Mouse (Mus musculus) limb, embryonic 14.5 days (tissue): ENCODE results near the gene Zdbf2. TPM values are rescaled to one million over a fixed set of nuclear protein-coding genes. Genes with fewer than 3 reads are reported as not detected.

Experiments used
- ATAC-seq: fragments of 200-750 bp; cut with Nextera tagmentation; 2 replicates; pipeline ENCODE4 v1.8.0; 2017; ENCODE audit warnings: low read depth, moderate number of reproducible peaks, moderate TSS enrichment; ENCODE audit not compliant: low FRiP score
- DNase-seq: peaks from one replicate; pipeline ENCODE4 v3.0.0-alpha.2; 2015; ENCODE audit warnings: low spot score
- H3K27ac ChIP-seq: fragments of 300-500 bp; sonication (generic); replicated peaks from 2 replicates; pipeline ENCODE4 v1.5.1; 2014; ENCODE audit warnings: low read depth, mild to moderate bottlenecking, low read length, moderate library complexity, mixed read lengths
- H3K27me3 ChIP-seq: fragments of 300-500 bp; sonication (generic); 2 replicates; pipeline ENCODE4 v1.6.1; 2014; ENCODE audit warnings: low read length, mixed read lengths; ENCODE audit not compliant: control insufficient read depth, insufficient read depth
- H3K36me3 ChIP-seq: fragments of 300-500 bp; sonication (generic); 2 replicates; pipeline ENCODE4 v1.6.1; 2014; ENCODE audit warnings: mild to moderate bottlenecking, low read length, moderate library complexity, mixed read lengths; ENCODE audit not compliant: control insufficient read depth, insufficient read depth
- H3K4me1 ChIP-seq: fragments of 300-500 bp; sonication (generic); 2 replicates; pipeline ENCODE4 v1.6.1; 2014; ENCODE audit warnings: antibody characterized with exemption, low read length, mixed read lengths; ENCODE audit not compliant: control insufficient read depth, insufficient read depth
- H3K4me2 ChIP-seq: fragments of 300-500 bp; sonication (generic); replicated peaks from 2 replicates; pipeline ENCODE4 v1.6.1; 2014; ENCODE audit warnings: low read depth, mild to moderate bottlenecking, low read length, moderate library complexity; ENCODE audit not compliant: severe bottlenecking
- H3K4me3 ChIP-seq: fragments of 300-500 bp; sonication (generic); replicated peaks from 2 replicates; pipeline ENCODE4 v1.5.1; 2014; ENCODE audit warnings: low read length
- H3K9ac ChIP-seq: fragments of 300-500 bp; sonication (generic); 2 replicates; pipeline ENCODE4 v1.6.1; 2014; ENCODE audit warnings: mild to moderate bottlenecking, low read depth, low read length, moderate library complexity; ENCODE audit not compliant: severe bottlenecking
- H3K9me3 ChIP-seq: fragments of 300-500 bp; sonication (generic); 2 replicates; pipeline ENCODE4 v1.6.1; 2016; ENCODE audit warnings: low read length; ENCODE audit not compliant: control insufficient read depth
- POLR2A ChIP-seq: fragments of 200-500 bp; IDR thresholded peaks from 2 replicates; pipeline ENCODE4 v1.8.0; 2012; ENCODE audit warnings: inconsistent platforms, mild to moderate bottlenecking, moderate library complexity, borderline replicate concordance; ENCODE audit not compliant: insufficient read depth, insufficient read length; ENCODE audit errors: extremely low read depth
- WGBS: fragments of 180-500 bp; shearing (Covaris S2); extraction: QIAGEN DNeasy Blood & Tissue Kit; methylation state at CpG from one replicate; pipeline ENCODE4 v1.1.7; 2014; 5-methylcytosine and 5-hydroxymethylcytosine counted together
- polyA plus RNA-seq, 2 experiments: library from polyadenylated mRNA; depleted of rRNA in 1 of 2; stranded (reverse) in 1 of 2; unstranded in 1 of 2; fragments of >200 nt; fragmentation: Nextera tagmentation in 1 of 2; extraction: Ambion mirVana in 1 of 2; gene quantifications; 2 replicates each; pipeline versions ENCODE4 v1.2.1 to v1.2.3; 2012 to 2014

Zdbf2 gene
- polyA plus RNA-seq, 2 experiments = 7.8 to 18.0 TPM

DNA sequence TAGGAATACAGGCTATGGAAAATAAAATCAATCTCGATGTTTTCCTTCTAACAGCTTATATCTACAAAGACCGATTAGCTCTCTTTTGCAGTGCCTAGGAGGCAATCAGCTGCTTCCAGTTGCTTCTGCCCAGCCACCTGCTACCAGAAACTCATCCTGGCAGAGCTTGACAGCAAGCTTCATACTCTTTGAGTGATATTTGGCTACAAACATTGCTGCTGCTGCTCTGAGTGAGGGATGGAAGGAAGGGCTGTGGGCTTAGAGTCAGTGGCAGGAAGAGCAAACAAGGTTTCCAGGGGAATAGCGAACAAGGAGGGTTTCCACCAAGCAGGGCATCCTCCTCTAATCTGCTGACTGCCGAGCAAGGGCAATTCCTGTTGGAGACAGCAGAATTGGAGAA is 7.6 kb upstream of the Zdbf2 start:
- WGBS = 37% methylated on average over 4 of the region's 4 CpGs

GRCm38 (mm10) chr1:63266121-63266520 is 6.9 kb upstream of the Zdbf2 start:
- ATAC-seq = no peak
- DNase-seq = no peak

More for the DNA sequence above, 7.6 kb upstream of the Zdbf2 start:
- Histone ChIP-seq H3K4me2 (no peak overlapping the region), H3K4me1 (no peaks in the 10 kb centered on the region), H3K4me3 (no peak overlapping the region), H3K9ac (no peak overlapping the region), H3K36me3 (no peaks in the 10 kb centered on the region), H3K27me3 (peaks cover 68% of the 10 kb centered on the region), H3K27ac (no peak overlapping the region), H3K9me3 (no peaks in the 10 kb centered on the region)
- ATAC-seq (no peak), DNase-seq (no peak)
- TF ChIP-seq POLR2A = no peak

DNA sequence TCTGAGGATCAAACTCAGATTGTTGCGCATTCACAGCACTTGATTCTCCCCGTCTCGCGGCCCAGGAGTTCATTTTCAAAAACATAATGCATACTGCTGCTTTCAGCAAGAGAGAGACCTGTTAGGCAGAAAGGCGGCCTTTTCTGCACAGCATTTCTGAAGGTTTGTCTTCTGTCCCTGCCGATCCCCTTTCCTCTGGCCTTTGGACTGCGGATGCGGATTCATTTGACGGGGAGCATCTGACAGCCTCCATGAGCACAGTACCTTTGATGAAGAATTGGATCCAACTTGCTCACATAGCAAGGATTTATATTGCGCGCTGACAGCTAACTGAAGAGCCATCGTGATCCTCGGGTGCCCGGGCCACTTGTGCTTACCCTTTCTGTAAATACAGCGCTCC is 6.3 kb upstream of the Zdbf2 start:
- H3K9ac ChIP-seq = no peak overlapping the region
- no peaks in the 10 kb centered on the region for H3K36me3 ChIP-seq
- peaks cover 70% of the 10 kb centered on the region for H3K27me3 ChIP-seq
- no peak for TF ChIP-seq POLR2A
- no peak overlapping the region for H3K27ac ChIP-seq
- H3K4me3 ChIP-seq = no peak overlapping the region
- ATAC-seq (no peak), DNase-seq (no peak)
- WGBS = 46% methylated on average over 15 of the region's 15 CpGs
- H3K4me2 ChIP-seq = no peak overlapping the region
- H3K9me3 ChIP-seq = no peaks in the 10 kb centered on the region
- H3K4me1 ChIP-seq = no peaks in the 10 kb centered on the region

More at GRCm38 (mm10) chr1:63266121-63266520, 6.9 kb upstream of the Zdbf2 start:
- Histone ChIP-seq H3K9ac (no peak overlapping the region), H3K27me3 (peaks cover 67% of the 10 kb centered on the region), H3K4me3 (no peak overlapping the region), H3K36me3 (no peaks in the 10 kb centered on the region), H3K4me2 (no peak overlapping the region), H3K4me1 (no peaks in the 10 kb centered on the region), H3K27ac (no peak overlapping the region), H3K9me3 (no peaks in the 10 kb centered on the region)
- 50% methylated on average over 12 of the region's 12 CpGs for WGBS
- TF ChIP-seq POLR2A = no peak

DNA sequence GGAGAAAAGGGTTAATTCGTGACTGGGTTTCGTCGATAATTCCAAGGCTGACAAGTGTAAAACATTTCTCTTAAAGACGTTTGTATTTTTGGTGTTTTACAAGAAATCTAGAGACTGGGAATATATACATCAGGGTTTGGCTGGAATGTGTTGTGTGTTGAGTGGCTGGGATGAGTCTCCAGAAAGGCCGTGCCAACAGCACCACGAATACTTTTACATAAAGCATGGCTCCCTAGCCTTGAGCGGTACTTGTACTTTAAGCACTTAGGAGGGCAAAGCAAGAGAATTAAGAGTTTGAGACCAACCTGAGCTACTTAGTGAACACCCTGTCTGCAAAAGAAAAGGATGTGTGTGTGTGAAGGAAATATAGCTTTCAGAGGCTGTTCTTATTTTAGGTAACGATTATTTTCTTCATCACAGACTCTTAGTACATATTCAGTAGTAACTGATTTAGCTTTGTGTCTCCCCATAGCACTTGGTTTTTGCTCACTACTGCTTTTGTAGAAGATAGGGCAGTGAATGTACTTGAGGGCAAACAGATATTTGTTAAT is 865 bp upstream of the Zdbf2 start:
- ATAC-seq = no peak
- peaks cover 70% of the 10 kb centered on the region for H3K27me3 ChIP-seq
- 25% methylated on average over 8 of the region's 8 CpGs for WGBS

DNA sequence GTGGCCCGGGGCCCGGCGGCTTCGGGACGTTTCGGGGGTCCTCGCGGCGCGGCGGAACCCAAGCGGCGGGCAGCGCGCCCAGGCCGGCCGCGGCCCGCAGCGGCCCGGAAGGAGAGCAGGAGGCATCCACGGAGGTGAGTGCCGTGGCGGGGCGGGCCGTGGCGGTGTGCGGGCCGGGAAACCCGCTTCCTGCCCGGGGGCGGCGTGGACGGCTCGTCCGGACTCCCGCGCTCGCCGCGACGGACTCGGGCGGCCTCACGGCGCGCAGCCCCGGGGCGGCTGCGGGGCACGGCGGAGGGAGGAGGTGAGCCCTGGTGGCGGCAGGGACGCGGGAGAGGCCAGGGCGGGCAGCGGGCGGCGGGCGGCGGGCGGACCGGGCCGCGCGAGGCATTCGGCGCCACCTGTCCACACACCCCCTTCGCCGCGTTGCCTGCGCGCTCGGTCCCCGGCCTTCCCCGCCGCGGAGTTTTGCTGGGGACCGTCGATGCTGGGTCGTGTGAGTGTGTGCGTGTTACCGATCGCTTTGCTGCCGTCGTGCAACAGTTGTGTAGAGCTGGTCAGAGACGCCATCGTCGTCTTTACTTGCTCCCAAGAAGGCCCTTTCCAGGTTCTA is 380 bp downstream of the Zdbf2 start:
- Histone ChIP-seq H3K27ac (peak overlapping the region; percentile 83), H3K4me1 (0 out of 2 replicates have a peak, but pooled peaks cover 3% of the 10 kb centered on the region), H3K4me2 (peak overlapping the region; percentile 51), H3K4me3 (peak overlapping the region; percentile 58), H3K27me3 (peaks cover 71% of the 10 kb centered on the region), H3K9ac (peak overlapping the region; percentile 83), H3K9me3 (no peaks in the 10 kb centered on the region), H3K36me3 (no peaks in the 10 kb centered on the region)
- TF ChIP-seq POLR2A = no peak
- 0% methylated on average over 21 of the region's 89 CpGs for WGBS
- ATAC-seq = peak; percentile 12
- DNase-seq = no peak

More for the DNA sequence above, 865 bp upstream of the Zdbf2 start:
- TF ChIP-seq POLR2A = no peak
- Histone ChIP-seq H3K4me2 (peak overlapping the region; percentile 51), H3K4me3 (peak overlapping the region; percentile 58), H3K27ac (peak overlapping the region; percentile 83), H3K36me3 (no peaks in the 10 kb centered on the region), H3K4me1 (0 out of 2 replicates have a peak, but pooled peaks cover 3% of the 10 kb centered on the region), H3K9me3 (no peaks in the 10 kb centered on the region), H3K9ac (no peak overlapping the region)
- no peak for DNase-seq
